In genomic region chr3:153943003-153943640, GRCm38 (mm10) we compare ENCODE assay signal across 8 mouse cellular contexts. TPM values are rescaled to one million over a fixed set of nuclear protein-coding genes. Genes with fewer than 3 reads are reported as not detected.
DNase-seq lines count a peak whose midpoint lies in the region; ATAC-seq and TF ChIP-seq lines count a peak whose summit lies in the region.

No protein-coding gene starts in this region.

- no peaks in the 10 kb centered on the region; the same call in none of the 2 replicates for H3K4me1 ChIP-seq in embryonic facial prominence, embryonic 11.5 days (ENCODE audit: control insufficient read depth, insufficient read depth, low read length)
- H3K4me1 ChIP-seq in hindbrain, postnatal 0 days (ENCODE audit: insufficient read depth, low read length) = peaks cover 9% of the 10 kb centered on the region; the same call in 1 of the 2 replicates

- H3K9ac ChIP-seq in embryonic facial prominence, embryonic 11.5 days (replicated peaks; ENCODE audit: low read length) = no peak overlapping the region
- no peak overlapping the region; the same call in 1 of the 2 replicates for H3K9ac ChIP-seq in hindbrain, postnatal 0 days (replicated peaks; ENCODE audit: low read length)

- peak overlapping the region; percentile 56 for H3K4me2 ChIP-seq in embryonic facial prominence, embryonic 11.5 days (ENCODE audit: low read depth, low read length)
- peak overlapping the region; percentile 67 for H3K4me2 ChIP-seq in hindbrain, postnatal 0 days (ENCODE audit: low read depth, low read length)
- peak overlapping the region; percentile 86 for H3K4me2 ChIP-seq in myocyte (ENCODE audit: low read depth)

- intact Hi-C loops in left cerebral cortex, adult 2 months (cut with DNase I) = no loop called here

- no peaks in the 10 kb centered on the region for H3K27me3 ChIP-seq in embryonic facial prominence, embryonic 11.5 days (ENCODE audit: control insufficient read depth, insufficient read depth, low read length)
- no peaks in the 10 kb centered on the region for H3K27me3 ChIP-seq in hindbrain, postnatal 0 days (ENCODE audit: insufficient read depth, low read length)
- no peaks in the 10 kb centered on the region for H3K27me3 ChIP-seq in myocyte (ENCODE audit: control insufficient read depth, insufficient read depth, insufficient read length)

- no peak for DNase-seq in left cerebral cortex, adult 2 months (ENCODE audit: extremely low spot score in 1 of 2, low spot score in 2 of 2)
- DNase-seq in left cerebral cortex, adult 9 months (ENCODE audit: low spot score in 2 of 2) = no peak
- peak; percentile 66 for DNase-seq in embryonic facial prominence, embryonic 11.5 days (ENCODE audit: low spot score)
- DNase-seq in hindbrain, postnatal 0 days (ENCODE audit: low spot score) = peak; percentile 31
- no peak for DNase-seq in thymus, postnatal 25 days
- DNase-seq in right cerebral cortex, postnatal 36 days (ENCODE audit: low spot score in 2 of 2) = no peak

- H3K27ac ChIP-seq in left cerebral cortex, adult 2 months = peak overlapping the region; percentile 89; the same call in 1 of the 2 replicates
- no peak overlapping the region for H3K27ac ChIP-seq in embryonic facial prominence, embryonic 11.5 days (replicated peaks; ENCODE audit: low read depth, low read length)
- H3K27ac ChIP-seq in hindbrain, postnatal 0 days = peak overlapping the region; percentile 75; the same call in 1 of the 2 replicates

- H3ac ChIP-seq in myocyte (ENCODE audit: control insufficient read depth, insufficient read length) = no peak overlapping the region

- WGBS in embryonic facial prominence, embryonic 11.5 days = 48% methylated on average over 12 of the region's 12 CpGs
- 28% methylated on average over 12 of the region's 12 CpGs for WGBS in hindbrain, postnatal 0 days

- no peaks in the 10 kb centered on the region for H3K9me3 ChIP-seq in embryonic facial prominence, embryonic 11.5 days (replicated peaks; ENCODE audit: control insufficient read depth, low read length)
- H3K9me3 ChIP-seq in hindbrain, postnatal 0 days (ENCODE audit: low read length) = no peaks in the 10 kb centered on the region

- no peak for TF ChIP-seq POLR2A in myocyte (IDR thresholded peaks at IDR 0.05; ENCODE audit: insufficient read length, low read depth)

- H3K36me3 ChIP-seq in embryonic facial prominence, embryonic 11.5 days (replicated peaks; ENCODE audit: control insufficient read depth, insufficient read depth, low read depth, low read length) = no peaks in the 10 kb centered on the region
- H3K36me3 ChIP-seq in hindbrain, postnatal 0 days (ENCODE audit: insufficient read depth, low read length) = no peaks in the 10 kb centered on the region; the same call in 1 of the 2 replicates
- H3K36me3 ChIP-seq in myocyte (ENCODE audit: control insufficient read depth, insufficient read depth) = no peaks in the 10 kb centered on the region

- no peak for TF ChIP-seq CTCF in left cerebral cortex, adult 2 months (IDR thresholded peaks at IDR 0.05)
- TF ChIP-seq CTCF in hindbrain, postnatal 0 days (IDR thresholded peaks at IDR 0.05; ENCODE audit: low read depth) = no peak

- H3K79me2 ChIP-seq in myocyte (ENCODE audit: control insufficient read depth, insufficient read depth) = peaks cover 13% of the 10 kb centered on the region

- peak overlapping the region; percentile 97 for H3K4me3 ChIP-seq in left cerebral cortex, adult 2 months
- peak overlapping the region; percentile 57 for H3K4me3 ChIP-seq in embryonic facial prominence, embryonic 11.5 days (ENCODE audit: low read depth, low read length)
- peak overlapping the region; percentile 87 for H3K4me3 ChIP-seq in hindbrain, postnatal 0 days (ENCODE audit: low read length)
- H3K4me3 ChIP-seq in myocyte = peak overlapping the region; percentile 63

- ATAC-seq in embryonic facial prominence, embryonic 11.5 days (replicated peaks; ENCODE audit: insufficient number of reproducible peaks, low FRiP score, low TSS enrichment, low read depth) = no peak
- no peak for ATAC-seq in hindbrain, postnatal 0 days
- no peak for ATAC-seq in megakaryocyte progenitor cell, adult 5-6 weeks (replicated peaks; ENCODE audit: poor library complexity)

TF ChIP-seq in myocyte, 11 proteins besides CTCF, POLR2A, EP300 and RAD21:
- TF ChIP-seq TCF3 (IDR thresholded peaks at IDR 0.05; ENCODE audit: insufficient read length, low read depth) (no peak), MYOG (IDR thresholded peaks at IDR 0.05; ENCODE audit: control insufficient read depth in 1 of 3, insufficient read depth in 1 of 3, insufficient read length in 2 of 3, low read depth in 2 of 3) (no peak), CEBPB (IDR thresholded peaks at IDR 0.05; ENCODE audit: insufficient read depth, poor library complexity, severe bottlenecking) (no peak), E2F4 (IDR thresholded peaks at IDR 0.05; ENCODE audit: insufficient read depth) (no peak), REST (IDR thresholded peaks at IDR 0.05; ENCODE audit: insufficient read depth, insufficient read length) (no peak), USF1 (IDR thresholded peaks at IDR 0.05; ENCODE audit: low read depth) (no peak), MAX (IDR thresholded peaks at IDR 0.05; ENCODE audit: low read depth) (no peak), POLR2AphosphoS2 (IDR thresholded peaks at IDR 0.05; ENCODE audit: insufficient read length, low read depth) (no peak), TCF12 (IDR thresholded peaks at IDR 0.05; ENCODE audit: insufficient read depth, poor library complexity, severe bottlenecking) (no peak), SRF (IDR thresholded peaks at IDR 0.05; ENCODE audit: control insufficient read depth, insufficient read length, low read depth) (no peak), MYOD1 (IDR thresholded peaks at IDR 0.05; ENCODE audit: control insufficient read depth in 1 of 3, insufficient read length in 2 of 3, low read depth in 2 of 3) (no peak)

RNA-seq across cellular contexts. Expression of gene Acadm, which starts 1.3 kb away (rescaled TPM):
- 10 to 100 TPM; 44.8 to 47.3 TPM for total RNA-seq in left cerebral cortex, adult 2 months (2021)
- 51.1 and 55.3 TPM in 2 replicates for polyA plus RNA-seq in embryonic facial prominence, embryonic 11.5 days (2014; fragmentation: Nextera tagmentation; extraction: Ambion mirVana)
- 42.1 and 92.6 TPM in 2 replicates for total RNA-seq in hindbrain, postnatal 0 days (2014; rRNA removed)
- polyA plus RNA-seq in hindbrain, postnatal 0 days (2015; fragmentation: Nextera tagmentation; extraction: Ambion mirVana) = 67.9 and 71.9 TPM in 2 replicates
- 36.8 TPM for polyA plus RNA-seq in myocyte (2012; fragmentation: generic; extraction: Trizol)
- 65.5 and 70.0 TPM in 2 replicates for total RNA-seq in megakaryocyte progenitor cell, adult 5-6 weeks (2015)
- 216 TPM in 2 replicates for total RNA-seq in megakaryocyte progenitor cell, adult 5-6 weeks (2017)

RNA-seq across cellular contexts. Expression of gene Slc44a5, which starts 30.1 kb away (rescaled TPM):
- 1 to 10 TPM; 9.0 to 9.3 TPM for total RNA-seq in left cerebral cortex, adult 2 months (2021)
- 1.3 and 2.1 TPM in 2 replicates for polyA plus RNA-seq in embryonic facial prominence, embryonic 11.5 days (2014; fragmentation: Nextera tagmentation; extraction: Ambion mirVana)
- 27.7 and 36.9 TPM in 2 replicates for total RNA-seq in hindbrain, postnatal 0 days (2014; rRNA removed)
- polyA plus RNA-seq in hindbrain, postnatal 0 days (2015; fragmentation: Nextera tagmentation; extraction: Ambion mirVana) = 6.5 TPM in 2 replicates
- polyA plus RNA-seq in myocyte (2012; fragmentation: generic; extraction: Trizol) = not detected
- not detected in 2 replicates for total RNA-seq in megakaryocyte progenitor cell, adult 5-6 weeks (2015)
- not detected in 2 replicates for total RNA-seq in megakaryocyte progenitor cell, adult 5-6 weeks (2017)

RNA-seq across cellular contexts. Expression of gene Rabggtb, which starts 30.3 kb away (rescaled TPM):
- 10 to 100 TPM; 69.2 to 70.8 TPM for total RNA-seq in left cerebral cortex, adult 2 months (2021)
- 44.3 and 48.9 TPM in 2 replicates for polyA plus RNA-seq in embryonic facial prominence, embryonic 11.5 days (2014; fragmentation: Nextera tagmentation; extraction: Ambion mirVana)
- 60.9 and 68.5 TPM in 2 replicates for total RNA-seq in hindbrain, postnatal 0 days (2014; rRNA removed)
- polyA plus RNA-seq in hindbrain, postnatal 0 days (2015; fragmentation: Nextera tagmentation; extraction: Ambion mirVana) = 62.5 and 63.3 TPM in 2 replicates
- 70.5 TPM for polyA plus RNA-seq in myocyte (2012; fragmentation: generic; extraction: Trizol)
- 121 and 132 TPM in 2 replicates for total RNA-seq in megakaryocyte progenitor cell, adult 5-6 weeks (2015)
- total RNA-seq in megakaryocyte progenitor cell, adult 5-6 weeks (2017) = 129 and 171 TPM in 2 replicates

RNA-seq across cellular contexts. Expression of gene Msh4, which starts 37.2 kb away (rescaled TPM):
- total RNA-seq in left cerebral cortex, adult 2 months (2021) = under 1 TPM; 0.30 to 0.36 TPM
- 0.06 TPM in 1 of 2 replicates, not detected in the other for polyA plus RNA-seq in embryonic facial prominence, embryonic 11.5 days (2014; fragmentation: Nextera tagmentation; extraction: Ambion mirVana)
- 0.40 and 0.68 TPM in 2 replicates for total RNA-seq in hindbrain, postnatal 0 days (2014; rRNA removed)
- 0.13 and 0.19 TPM in 2 replicates for polyA plus RNA-seq in hindbrain, postnatal 0 days (2015; fragmentation: Nextera tagmentation; extraction: Ambion mirVana)
- 0.02 TPM for polyA plus RNA-seq in myocyte (2012; fragmentation: generic; extraction: Trizol)
- not detected in 2 replicates for total RNA-seq in megakaryocyte progenitor cell, adult 5-6 weeks (2015)
- 0.25 TPM in 1 of 2 replicates, not detected in the other for total RNA-seq in megakaryocyte progenitor cell, adult 5-6 weeks (2017)

Comparison
In these comparisons a context has a peak if more than half of its experiments do, and no peak if none do; other contexts are left out.
1. DNase-seq: peak in embryonic facial prominence, embryonic 11.5 days (single experiment) and hindbrain, postnatal 0 days (single experiment); none in left cerebral cortex, adult 2 months (0 of 2), left cerebral cortex, adult 9 months (0 of 2), thymus, postnatal 25 days (single experiment) and right cerebral cortex, postnatal 36 days (0 of 2).
2. RNA of gene Slc44a5, which starts 30.1 kb away (total RNA-seq): 27.7 to 36.9 TPM in hindbrain, postnatal 0 days and 9.0 to 9.3 TPM in left cerebral cortex, adult 2 months; not detected in megakaryocyte progenitor cell, adult 5-6 weeks; every median in the first group is over 10 times any median in the second.
3. Peak in every context shown above with its lines, with median percentiles within 50 percentile points of each other: H3K4me3 ChIP-seq and H3K4me2 ChIP-seq.